Mouse (Mus musculus): ENCODE data around the gene Pgd.
"Not testable (repeated sequence)": the region's sequence is repeated elsewhere in the genome, so short reads cannot be mapped to it uniquely, and the experiment has no call there.

Gene Pgd

DNA sequence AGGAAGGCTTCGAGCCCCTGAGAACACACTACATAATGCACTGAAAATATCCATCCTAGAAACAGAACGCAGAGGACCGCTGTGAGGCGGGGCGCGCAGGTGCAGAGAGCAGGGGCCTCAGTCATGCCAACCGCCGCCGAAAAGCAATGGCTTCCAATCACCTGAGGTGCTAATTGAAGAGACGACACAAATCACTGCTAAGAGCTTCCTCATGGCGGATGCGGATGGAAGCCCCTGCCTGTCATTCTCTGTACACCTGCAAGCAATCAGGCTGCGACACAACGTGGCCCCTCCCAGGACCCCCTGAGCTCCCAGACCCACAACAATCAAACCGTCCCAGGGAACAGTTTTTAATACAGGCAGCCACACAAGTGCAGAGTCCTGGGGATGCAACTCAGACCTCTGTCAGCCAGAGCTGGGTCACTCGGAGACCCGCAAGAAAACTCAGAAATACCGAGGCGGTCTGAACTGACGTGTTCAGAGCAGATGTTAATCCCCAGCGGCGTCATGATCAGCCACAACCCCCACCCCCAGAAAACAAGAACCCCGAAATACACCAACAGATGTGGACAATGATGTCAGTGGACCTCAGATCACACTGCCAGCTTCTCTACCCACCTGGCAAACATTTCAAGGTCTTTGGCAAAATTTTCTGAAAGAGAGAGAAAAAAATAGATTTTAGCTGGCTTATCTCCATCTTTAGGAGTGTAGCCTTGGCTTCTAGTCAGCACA, 35.4 kb downstream of the Pgd start:
- DNase-seq, result no peak

DNA sequence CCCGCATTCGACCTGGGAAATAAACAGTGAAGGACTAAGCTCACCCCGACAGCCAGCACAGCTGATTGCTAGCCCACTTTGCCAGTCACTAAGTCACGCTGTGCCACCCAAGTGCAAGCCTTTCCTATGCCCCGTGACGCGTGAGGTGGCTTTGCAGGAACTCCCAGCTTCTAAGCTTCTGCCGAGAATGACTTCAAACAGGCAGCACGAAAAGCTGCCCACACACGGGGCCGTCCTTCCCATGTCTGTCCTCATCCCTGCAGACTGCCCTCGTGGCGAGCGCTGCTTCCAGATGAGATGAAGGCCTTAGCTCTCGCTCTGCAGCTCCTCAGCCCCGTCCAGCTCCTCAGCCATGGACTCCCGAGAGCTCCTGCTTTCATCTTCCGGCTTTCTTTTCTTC, 38.1 kb downstream of the Pgd start:
- no peak for DNase-seq

DNA sequence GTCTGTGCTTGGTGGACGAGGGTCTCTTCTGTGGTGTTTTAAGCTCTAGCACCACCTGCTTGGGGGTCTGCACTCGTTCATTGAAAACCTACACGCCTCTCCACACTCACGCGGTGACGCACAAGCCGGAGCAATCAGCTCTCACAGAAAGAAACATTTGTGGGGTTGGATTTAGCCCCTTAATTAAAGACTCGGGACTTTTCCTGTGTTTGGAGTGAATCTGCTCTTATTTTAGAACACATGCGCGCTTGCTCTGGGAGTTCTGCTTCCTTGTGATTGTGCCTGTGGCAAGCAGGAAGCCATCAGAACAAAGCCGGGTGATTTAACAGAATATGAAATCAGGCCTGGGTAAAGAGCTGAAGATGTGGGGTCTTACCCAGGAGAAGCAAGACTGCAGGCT, 39.9 kb downstream of the Pgd start, which contains the start of gene Cort:
Gene Cort (minus strand): TSS at position 101 of the 400 bp plus-strand sequence.
- DNase-seq, result no peak

DNA sequence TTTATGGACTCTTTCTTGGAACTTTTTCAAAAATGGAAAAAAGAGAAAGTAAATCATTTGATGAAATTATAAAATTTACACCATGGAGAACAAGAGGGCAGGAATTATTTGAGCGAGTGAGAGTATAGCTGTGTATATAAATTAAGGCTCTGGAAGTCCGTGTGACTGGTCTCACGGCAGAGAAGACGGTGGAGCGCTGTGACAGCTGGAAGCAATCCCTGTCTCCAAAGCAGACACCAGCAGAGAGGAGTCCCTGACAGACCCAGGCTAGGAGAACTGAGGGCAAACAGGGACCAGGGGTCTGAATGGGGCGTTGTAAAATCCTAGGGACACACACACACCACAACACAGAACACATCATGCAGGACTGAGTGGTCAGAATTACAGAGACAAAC, 40.5 kb downstream of the Pgd start:
- DNase-seq, result no peak

DNA sequence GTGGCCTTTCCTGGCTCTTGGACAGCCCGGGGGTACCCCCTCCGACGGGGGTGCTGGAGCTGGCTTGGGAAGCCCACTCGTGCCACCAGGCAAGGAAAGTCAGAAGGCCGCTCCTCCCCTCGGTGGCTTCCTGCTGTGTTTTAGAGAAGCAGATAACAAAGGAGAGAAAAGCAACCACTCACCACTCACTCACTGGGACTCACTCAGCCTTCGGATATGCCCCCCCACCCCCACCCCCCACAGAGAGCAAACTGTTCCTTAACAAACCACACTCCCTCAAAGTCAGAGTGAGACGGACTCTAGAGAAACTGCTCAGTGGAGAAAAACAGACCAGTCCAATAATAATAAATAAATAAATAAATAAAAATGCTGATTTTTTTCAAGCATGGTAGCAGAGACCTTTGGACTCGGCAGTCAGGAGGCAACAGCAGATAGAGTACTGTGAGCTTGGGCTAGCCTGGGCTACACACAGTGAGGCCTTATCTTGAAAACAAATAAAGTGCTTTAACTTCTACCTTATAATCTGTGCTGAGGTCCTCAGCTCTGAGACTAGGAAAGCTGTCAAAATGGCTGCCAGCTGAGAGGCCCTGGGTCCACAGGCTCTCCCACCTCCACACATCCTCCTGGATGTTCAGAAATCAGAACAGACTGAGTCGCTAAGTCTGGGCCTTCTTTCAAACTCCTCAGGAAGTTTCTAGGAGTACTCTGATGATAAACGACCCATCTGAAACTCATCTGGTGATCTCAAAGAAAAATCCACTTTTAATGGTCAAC, 41.0 kb downstream of the Pgd start:
- DNase-seq, result no peak

DNA sequence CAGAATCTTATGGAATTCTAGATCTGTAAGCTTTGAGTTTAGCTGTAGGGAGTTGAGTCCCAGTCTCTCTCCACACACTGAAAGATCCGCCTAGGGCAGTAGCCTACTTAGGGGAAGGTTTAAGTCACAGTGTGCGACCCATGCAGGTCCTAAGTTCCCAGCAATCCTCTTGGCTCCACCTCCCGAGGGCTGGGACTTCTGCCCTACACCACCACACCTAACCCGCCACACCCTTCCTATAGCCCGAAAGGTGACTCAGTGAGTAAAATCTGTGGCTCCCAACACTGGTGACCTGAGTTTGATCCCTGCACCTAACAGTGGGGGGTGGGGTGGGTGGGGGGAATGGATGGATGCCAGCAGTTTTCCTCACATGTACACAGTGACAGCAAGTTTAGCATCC, 43.1 kb downstream of the Pgd start:
- DNase-seq, result no peak

DNA sequence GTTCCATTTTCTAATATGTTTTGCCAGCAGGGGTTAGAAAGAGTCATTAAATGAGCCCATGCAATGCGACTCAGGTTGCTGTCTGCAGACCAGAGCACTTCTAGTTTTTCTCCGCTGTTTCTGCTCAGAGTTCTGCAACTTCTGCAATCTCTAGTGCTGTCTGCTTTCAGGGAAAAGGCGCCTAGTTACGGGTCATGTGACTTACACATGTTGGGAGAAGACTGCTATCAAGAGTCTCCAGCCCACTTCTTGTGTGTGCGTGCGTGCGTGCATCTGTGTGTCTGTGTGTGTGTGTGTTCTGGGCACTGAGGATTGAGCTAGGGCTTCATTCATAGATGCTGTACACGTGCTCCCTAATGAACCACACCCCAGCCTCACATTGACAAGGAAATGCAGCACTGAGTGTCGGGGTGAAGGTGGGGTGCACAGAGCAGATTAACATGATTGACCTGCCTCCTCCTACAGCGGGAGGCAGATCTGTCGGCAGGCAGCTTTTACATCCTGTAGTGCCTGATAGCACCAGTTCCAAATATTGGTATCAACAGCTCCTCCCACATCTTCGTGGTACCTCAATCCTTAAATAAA, 46.5 kb downstream of the Pgd start:
- DNase-seq, result not testable (repeated sequence)

DNA sequence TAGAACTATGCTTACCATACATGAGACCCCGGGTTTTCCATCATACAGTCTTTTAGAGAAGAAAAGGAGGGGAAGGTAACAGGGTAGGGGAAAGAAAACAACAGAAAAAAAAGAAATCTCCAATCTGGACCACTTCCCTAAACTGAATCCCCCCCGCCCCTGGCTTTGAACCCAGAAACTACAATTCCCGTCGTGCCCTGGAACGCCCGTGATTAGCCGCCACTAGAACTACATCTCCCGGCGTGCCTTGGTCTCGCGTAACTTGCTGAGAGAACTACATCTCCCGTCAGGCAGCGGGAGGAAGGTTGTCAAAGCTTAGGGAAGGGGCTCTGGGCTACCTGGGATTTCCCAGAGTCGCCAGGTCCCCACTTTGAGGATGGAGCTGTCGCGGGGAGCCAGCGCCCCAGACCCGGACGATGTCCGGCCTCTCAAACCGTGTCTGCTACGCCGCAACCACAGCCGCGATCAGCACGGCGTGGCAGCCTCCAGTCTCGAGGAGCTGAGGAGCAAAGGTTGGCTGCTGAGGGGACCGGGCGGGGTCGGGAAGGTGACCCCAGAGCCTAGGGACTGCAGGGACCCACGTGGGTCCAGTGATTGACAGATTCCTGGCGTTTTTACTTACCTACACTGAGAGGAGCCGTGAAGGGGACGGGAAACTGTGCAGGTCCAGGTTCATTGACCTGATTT, 62.6 kb downstream of the Pgd start, which contains the start of gene Dffa:
Gene Dffa (plus strand): TSS at position 272 of the 687 bp plus-strand sequence.
- peak; percentile 94 for DNase-seq

DNA sequence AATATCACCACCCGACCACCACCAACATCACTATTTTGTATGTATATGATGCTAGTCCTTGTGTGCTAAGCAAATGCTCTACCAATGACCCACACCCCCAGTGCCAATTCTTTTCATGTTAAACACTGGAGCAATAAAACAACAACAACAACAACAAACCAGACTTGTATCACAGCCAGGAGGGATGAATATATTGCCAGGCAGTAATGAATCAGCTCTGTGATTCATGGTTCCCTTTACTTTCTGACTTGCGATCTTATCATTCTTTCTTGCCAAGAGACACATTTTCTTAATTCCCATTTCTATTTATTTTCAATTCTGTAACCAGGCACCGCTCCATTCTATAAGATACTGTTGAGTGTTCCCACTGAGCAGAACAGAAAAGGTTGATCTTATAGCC, 65.1 kb downstream of the Pgd start:
- no peak for DNase-seq

DNA sequence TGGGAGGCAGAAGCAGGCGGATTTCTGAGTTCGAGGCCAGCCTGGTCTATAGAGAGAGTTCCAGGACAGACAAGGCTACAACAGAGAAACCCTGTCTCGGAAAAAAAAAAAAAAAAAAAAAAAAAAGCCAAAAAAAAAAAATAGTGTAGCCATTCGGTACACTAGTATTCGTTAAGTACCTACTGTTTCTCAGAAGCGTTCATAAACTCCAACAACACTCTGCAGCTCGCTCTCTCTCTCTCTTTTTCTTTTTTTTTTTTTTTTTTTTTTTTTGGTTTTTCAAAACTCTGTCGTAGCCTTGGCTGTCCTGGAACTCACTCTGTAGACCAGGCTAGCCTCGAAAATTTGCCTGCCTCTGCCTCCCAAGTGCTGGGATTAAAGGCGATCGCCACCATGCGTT, 66.1 kb downstream of the Pgd start:
- DNase-seq, result not testable (repeated sequence)

All from thymus, postnatal 14 days (tissue).